Mouse (Mus musculus): ENCODE data around the gene Itih3. TPM values are rescaled to one million over a fixed set of nuclear protein-coding genes. Genes with fewer than 3 reads are reported as not detected.
A peak's percentile ranks its signal among the peaks of the same experiment; 100 is the strongest.

The Itih3 gene
- polyA plus RNA-seq, 1 experiment from 2014 or later = 781 TPM

GRCm38 (mm10) chr14:30885298-30885697 is 38.3 kb downstream of the Itih3 start:
- H3K9me3 ChIP-seq (replicated peaks; ENCODE audit: control insufficient read depth, low read length) = no peaks in the 10 kb centered on the region
- no peaks in the 10 kb centered on the region for H3K27me3 ChIP-seq (ENCODE audit: control insufficient read depth, insufficient read depth, low read depth, low read length)
- H3K4me3 ChIP-seq (ENCODE audit: low read depth, low read length) = no peak overlapping the region
- no peaks in the 10 kb centered on the region for H3K36me3 ChIP-seq (ENCODE audit: control insufficient read depth, insufficient read depth)
- 3% methylated on average over 3 of the region's 3 CpGs for WGBS (ENCODE audit: insufficient replicate concordance)
- no peak overlapping the region; the same call in 1 of the 2 replicates for H3K27ac ChIP-seq (ENCODE audit: low read length)
- no peak overlapping the region for H3K9ac ChIP-seq (ENCODE audit: low read depth, low read length)
- ATAC-seq (ENCODE audit: low read depth) = no peak
- H3K4me2 ChIP-seq (ENCODE audit: low read depth, low read length) = no peak overlapping the region
- no peaks in the 10 kb centered on the region; the same call in 1 of the 2 replicates for H3K4me1 ChIP-seq (ENCODE audit: control insufficient read depth, low read depth, low read length)

GRCm38 (mm10) chr14:30881718-30882108 is 41.8 kb downstream of the Itih3 start:
- Histone ChIP-seq H3K36me3 (ENCODE audit: control insufficient read depth, insufficient read depth) (no peaks in the 10 kb centered on the region), H3K9me3 (replicated peaks; ENCODE audit: control insufficient read depth, low read length) (no peaks in the 10 kb centered on the region), H3K4me2 (ENCODE audit: low read depth, low read length) (no peak overlapping the region), H3K27ac (ENCODE audit: low read length) (no peak overlapping the region), H3K4me3 (ENCODE audit: low read depth, low read length) (no peak overlapping the region), H3K9ac (ENCODE audit: low read depth, low read length) (no peak overlapping the region), H3K27me3 (ENCODE audit: control insufficient read depth, insufficient read depth, low read depth, low read length) (no peaks in the 10 kb centered on the region), H3K4me1 (ENCODE audit: control insufficient read depth, low read depth, low read length) (peaks cover under 1% of the 10 kb centered on the region)
- ATAC-seq (ENCODE audit: low read depth) = no peak
- 72% methylated on average over 3 of the region's 3 CpGs for WGBS (ENCODE audit: insufficient replicate concordance)

GRCm38 (mm10) chr14:30880811-30881717 is 42.5 kb downstream of the Itih3 start:
- Histone ChIP-seq H3K36me3 (ENCODE audit: control insufficient read depth, insufficient read depth) (no peaks in the 10 kb centered on the region), H3K9ac (ENCODE audit: low read depth, low read length) (no peak overlapping the region), H3K27ac (ENCODE audit: low read length) (no peak overlapping the region), H3K4me3 (ENCODE audit: low read depth, low read length) (no peak overlapping the region), H3K9me3 (replicated peaks; ENCODE audit: control insufficient read depth, low read length) (no peaks in the 10 kb centered on the region), H3K27me3 (ENCODE audit: control insufficient read depth, insufficient read depth, low read depth, low read length) (no peaks in the 10 kb centered on the region), H3K4me1 (ENCODE audit: control insufficient read depth, low read depth, low read length) (peaks cover 7% of the 10 kb centered on the region), H3K4me2 (ENCODE audit: low read depth, low read length) (no peak overlapping the region)
- 65% methylated on average over 17 of the region's 17 CpGs for WGBS (ENCODE audit: insufficient replicate concordance)
- no peak for ATAC-seq (ENCODE audit: low read depth)

- Histone ChIP-seq H3K36me3 (ENCODE audit: control insufficient read depth, insufficient read depth) (no peaks in the 10 kb centered on the region), H3K9ac (ENCODE audit: low read depth, low read length) (no peak overlapping the region), H3K4me2 (ENCODE audit: low read depth, low read length) (no peak overlapping the region), H3K27me3 (ENCODE audit: control insufficient read depth, insufficient read depth, low read depth, low read length) (no peaks in the 10 kb centered on the region), H3K27ac (ENCODE audit: low read length) (no peak overlapping the region), H3K4me3 (ENCODE audit: low read depth, low read length) (no peak overlapping the region), H3K9me3 (replicated peaks; ENCODE audit: control insufficient read depth, low read length) (no peaks in the 10 kb centered on the region), H3K4me1 (ENCODE audit: control insufficient read depth, low read depth, low read length) (peaks cover 15% of the 10 kb centered on the region)
- WGBS (ENCODE audit: insufficient replicate concordance) = 77% methylated on average over 8 of the region's 8 CpGs
- ATAC-seq (ENCODE audit: low read depth) = no peak
Measured at GRCm38 (mm10) chr14:30880251-30880650, 43.3 kb downstream of the Itih3 start.

GRCm38 (mm10) chr14:30879794-30880193 is 43.8 kb downstream of the Itih3 start:
- Histone ChIP-seq H3K4me1 (ENCODE audit: control insufficient read depth, low read depth, low read length) (peaks cover 17% of the 10 kb centered on the region), H3K4me3 (ENCODE audit: low read depth, low read length) (no peak overlapping the region), H3K4me2 (ENCODE audit: low read depth, low read length) (no peak overlapping the region), H3K36me3 (ENCODE audit: control insufficient read depth, insufficient read depth) (no peaks in the 10 kb centered on the region), H3K27me3 (ENCODE audit: control insufficient read depth, insufficient read depth, low read depth, low read length) (no peaks in the 10 kb centered on the region), H3K9me3 (replicated peaks; ENCODE audit: control insufficient read depth, low read length) (no peaks in the 10 kb centered on the region), H3K9ac (ENCODE audit: low read depth, low read length) (no peak overlapping the region), H3K27ac (ENCODE audit: low read length) (no peak overlapping the region)
- 58% methylated on average over 9 of the region's 9 CpGs for WGBS (ENCODE audit: insufficient replicate concordance)
- no peak for ATAC-seq (ENCODE audit: low read depth)

- Histone ChIP-seq H3K27me3 (ENCODE audit: control insufficient read depth, insufficient read depth, low read depth, low read length) (no peaks in the 10 kb centered on the region), H3K27ac (ENCODE audit: low read length) (no peak within 1 kb of the TSS), H3K4me2 (ENCODE audit: low read depth, low read length) (no peak within 1 kb of the TSS), H3K36me3 (ENCODE audit: control insufficient read depth, insufficient read depth) (no peaks in the 10 kb centered on the region), H3K9ac (ENCODE audit: low read depth, low read length) (no peak within 1 kb of the TSS), H3K4me3 (ENCODE audit: low read depth, low read length) (no peak within 1 kb of the TSS), H3K4me1 (ENCODE audit: control insufficient read depth, low read depth, low read length) (peaks cover 24% of the 10 kb centered on the region), H3K9me3 (replicated peaks; ENCODE audit: control insufficient read depth, low read length) (no peaks in the 10 kb centered on the region)
- 68% methylated on average over 11 of the region's 11 CpGs for WGBS (ENCODE audit: insufficient replicate concordance)
- ATAC-seq (ENCODE audit: low read depth) = no peak
Measured at GRCm38 (mm10) chr14:30878958-30879571, 44.5 kb downstream of the Itih3 start, which contains the start of gene Mustn1. TSS of gene Mustn1 (plus strand) at chr14:30879200.

- no peak overlapping the region for H3K9ac ChIP-seq (ENCODE audit: low read depth, low read length)
- no peak for ATAC-seq (ENCODE audit: low read depth)
- H3K4me1 ChIP-seq (ENCODE audit: control insufficient read depth, low read depth, low read length) = peaks cover 28% of the 10 kb centered on the region
- no peak overlapping the region for H3K4me3 ChIP-seq (ENCODE audit: low read depth, low read length)
- no peak overlapping the region for H3K4me2 ChIP-seq (ENCODE audit: low read depth, low read length)
- WGBS (ENCODE audit: insufficient replicate concordance) = 73% methylated on average over 3 of the region's 3 CpGs
- no peaks in the 10 kb centered on the region for H3K36me3 ChIP-seq (ENCODE audit: control insufficient read depth, insufficient read depth)
- no peaks in the 10 kb centered on the region for H3K27me3 ChIP-seq (ENCODE audit: control insufficient read depth, insufficient read depth, low read depth, low read length)
- H3K9me3 ChIP-seq (replicated peaks; ENCODE audit: control insufficient read depth, low read length) = no peaks in the 10 kb centered on the region
- H3K27ac ChIP-seq (ENCODE audit: low read length) = no peak overlapping the region
Measured at GRCm38 (mm10) chr14:30877827-30878226, 45.7 kb downstream of the Itih3 start.

GRCm38 (mm10) chr14:30876451-30876850 is 47.1 kb downstream of the Itih3 start:
- Histone ChIP-seq H3K36me3 (ENCODE audit: control insufficient read depth, insufficient read depth) (peaks cover 2% of the 10 kb centered on the region; the same call in 1 of the 2 replicates), H3K9me3 (replicated peaks; ENCODE audit: control insufficient read depth, low read length) (no peaks in the 10 kb centered on the region), H3K4me2 (ENCODE audit: low read depth, low read length) (no peak overlapping the region), H3K4me3 (ENCODE audit: low read depth, low read length) (no peak overlapping the region), H3K27me3 (ENCODE audit: control insufficient read depth, insufficient read depth, low read depth, low read length) (no peaks in the 10 kb centered on the region), H3K4me1 (ENCODE audit: control insufficient read depth, low read depth, low read length) (peaks cover 28% of the 10 kb centered on the region), H3K9ac (ENCODE audit: low read depth, low read length) (no peak overlapping the region), H3K27ac (ENCODE audit: low read length) (peak overlapping the region; percentile 82)
- WGBS (ENCODE audit: insufficient replicate concordance) = 84% methylated on average over 10 of the region's 10 CpGs
- no peak for ATAC-seq (ENCODE audit: low read depth)

GRCm38 (mm10) chr14:30875955-30876354 is 47.6 kb downstream of the Itih3 start:
- H3K4me2 ChIP-seq (ENCODE audit: low read depth, low read length) = no peak overlapping the region
- peak overlapping the region; percentile 82 for H3K27ac ChIP-seq (ENCODE audit: low read length)
- peak; percentile 12 for ATAC-seq (ENCODE audit: low read depth)
- peaks cover 28% of the 10 kb centered on the region for H3K4me1 ChIP-seq (ENCODE audit: control insufficient read depth, low read depth, low read length)
- peak overlapping the region; percentile 12; the same call in 1 of the 2 replicates for H3K9ac ChIP-seq (ENCODE audit: low read depth, low read length)
- H3K36me3 ChIP-seq (ENCODE audit: control insufficient read depth, insufficient read depth) = peaks cover 2% of the 10 kb centered on the region; the same call in 1 of the 2 replicates
- 66% methylated on average over 9 of the region's 9 CpGs for WGBS (ENCODE audit: insufficient replicate concordance)
- no peaks in the 10 kb centered on the region for H3K27me3 ChIP-seq (ENCODE audit: control insufficient read depth, insufficient read depth, low read depth, low read length)
- no peaks in the 10 kb centered on the region for H3K9me3 ChIP-seq (replicated peaks; ENCODE audit: control insufficient read depth, low read length)
- no peak overlapping the region for H3K4me3 ChIP-seq (ENCODE audit: low read depth, low read length)
